Mouse (Mus musculus): Measurements from ENCODE around the gene Rere.
"Not testable (repeated sequence)": the region's sequence is repeated elsewhere in the genome, so short reads cannot be mapped to it uniquely, and the experiment has no call there.

DNA sequence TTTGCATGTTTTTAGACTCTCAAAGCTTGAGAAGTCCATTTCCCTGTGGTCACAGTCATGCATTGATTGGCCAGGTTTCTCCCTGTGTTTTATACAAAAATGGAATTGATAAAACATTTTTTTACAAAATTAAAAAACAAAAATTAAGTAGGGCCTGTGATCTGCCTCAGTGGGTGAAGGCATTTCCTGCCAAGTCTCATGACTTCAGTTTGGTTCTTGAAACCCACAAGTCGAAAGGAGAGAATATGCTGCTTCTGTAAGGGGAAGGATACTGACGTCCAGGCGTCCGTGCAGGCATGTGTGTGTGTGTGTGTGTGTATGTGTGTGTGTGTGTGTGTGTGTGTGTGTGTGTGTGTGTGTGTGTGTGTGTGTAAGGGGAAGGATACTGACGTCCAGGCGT is 231.9 kb downstream of the Rere start:
- not testable (repeated sequence) for TF ChIP-seq EP300 (IDR thresholded peaks at IDR 0.05; ENCODE audit: low read length); HCFC1 (IDR thresholded peaks at IDR 0.05; ENCODE audit: low read depth, low read length); ELF1 (IDR thresholded peaks at IDR 0.05; ENCODE audit: low read depth, low read length); CTCF (conservative IDR thresholded peaks at IDR 0.05 in 1 of 2, IDR thresholded peaks at IDR 0.05 in 1 of 2; ENCODE audit: low read depth in 2 of 2, low read length in 2 of 2)

All from CH12.LX (cell line).